Mouse (Mus musculus): Measurements from ENCODE around the gene Psmd9. TPM values are rescaled to one million over a fixed set of nuclear protein-coding genes. Genes with fewer than 3 reads are reported as not detected.
A peak's percentile ranks its signal among the peaks of the same experiment; 100 is the strongest.

Gene Psmd9
- polyA plus RNA-seq, 1 experiment from 2014 or later = 77.6 TPM

DNA sequence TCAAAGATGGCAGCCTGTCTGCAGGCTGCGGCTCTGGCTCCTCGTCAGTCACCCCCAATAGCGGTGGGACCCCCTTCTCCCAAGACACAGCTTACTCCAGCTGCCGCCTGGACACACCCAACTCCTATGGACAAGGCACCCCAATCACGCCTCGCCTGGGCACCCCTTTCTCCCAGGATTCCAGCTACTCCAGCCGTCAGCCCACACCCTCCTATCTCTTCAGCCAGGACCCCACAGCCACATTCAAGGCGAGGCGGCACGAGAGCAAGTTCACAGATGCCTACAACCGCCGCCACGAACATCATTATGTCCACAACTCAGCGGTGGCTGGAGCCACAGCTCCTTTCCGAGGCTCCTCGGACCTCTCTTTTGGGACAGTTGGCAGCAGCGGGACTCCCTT is 21.6 kb upstream of the Psmd9 start:
- no peak overlapping the region for H3K27ac ChIP-seq (ENCODE audit: low read length)
- H3K4me1 ChIP-seq (ENCODE audit: control insufficient read depth, insufficient read depth, low read length) = peaks cover 63% of the 10 kb centered on the region
- WGBS = 85% methylated on average over 17 of the region's 17 CpGs
- peaks cover 11% of the 10 kb centered on the region for H3K36me3 ChIP-seq (ENCODE audit: control insufficient read depth, insufficient read depth, low read length)
- H3K9ac ChIP-seq (ENCODE audit: low read depth, low read length) = no peak overlapping the region
- H3K9me3 ChIP-seq (replicated peaks; ENCODE audit: control insufficient read depth, low read length, poor library complexity, severe bottlenecking) = no peaks in the 10 kb centered on the region
- no peak for ATAC-seq
- H3K4me3 ChIP-seq (ENCODE audit: low read depth, low read length) = no peak overlapping the region
- no peak overlapping the region for H3K4me2 ChIP-seq (ENCODE audit: low read length)
- no peaks in the 10 kb centered on the region for H3K27me3 ChIP-seq (ENCODE audit: control insufficient read depth, insufficient read depth, low read depth, low read length)

DNA sequence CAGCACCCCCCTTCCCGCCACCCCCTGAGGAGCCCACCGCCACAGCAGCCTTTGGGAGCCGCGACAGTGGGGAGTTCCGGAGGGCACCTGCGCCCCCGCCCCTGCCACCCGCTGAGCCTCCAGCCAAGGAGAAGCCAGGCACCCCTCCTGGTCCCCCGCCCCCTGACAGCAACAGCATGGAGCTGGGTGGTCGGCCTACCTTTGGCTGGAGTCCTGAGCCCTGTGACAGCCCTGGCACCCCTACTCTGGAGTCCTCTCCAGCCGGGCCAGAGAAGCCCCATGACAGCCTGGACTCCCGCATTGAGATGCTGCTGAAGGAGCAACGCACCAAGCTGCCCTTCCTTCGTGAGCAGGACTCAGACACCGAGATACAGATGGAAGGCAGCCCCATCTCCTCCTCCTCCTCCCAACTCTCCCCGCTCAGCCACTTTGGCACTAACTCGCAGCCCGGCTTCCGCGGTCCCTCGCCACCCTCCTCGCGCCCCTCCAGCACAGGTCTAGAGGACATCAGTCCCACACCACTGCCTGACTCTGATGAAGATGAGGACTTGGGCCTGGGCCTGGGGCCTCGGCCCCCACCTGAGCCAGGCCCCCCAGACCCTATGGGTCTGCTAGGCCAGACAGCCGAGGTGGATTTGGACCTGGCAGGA is 21.0 kb upstream of the Psmd9 start:
- ATAC-seq = no peak
- peaks cover 16% of the 10 kb centered on the region for H3K36me3 ChIP-seq (ENCODE audit: control insufficient read depth, insufficient read depth, low read length)
- H3K27me3 ChIP-seq (ENCODE audit: control insufficient read depth, insufficient read depth, low read depth, low read length) = no peaks in the 10 kb centered on the region
- 74% methylated on average over 23 of the region's 25 CpGs for WGBS
- no peak overlapping the region for H3K4me3 ChIP-seq (ENCODE audit: low read depth, low read length)
- no peak overlapping the region for H3K27ac ChIP-seq (ENCODE audit: low read length)
- no peak overlapping the region for H3K9ac ChIP-seq (ENCODE audit: low read depth, low read length)
- H3K9me3 ChIP-seq (replicated peaks; ENCODE audit: control insufficient read depth, low read length, poor library complexity, severe bottlenecking) = no peaks in the 10 kb centered on the region
- peaks cover 63% of the 10 kb centered on the region for H3K4me1 ChIP-seq (ENCODE audit: control insufficient read depth, insufficient read depth, low read length)
- 0 out of 2 replicates have a peak overlapping the region, but pooled peaks have one; percentile 3 for H3K4me2 ChIP-seq (ENCODE audit: low read length)

DNA sequence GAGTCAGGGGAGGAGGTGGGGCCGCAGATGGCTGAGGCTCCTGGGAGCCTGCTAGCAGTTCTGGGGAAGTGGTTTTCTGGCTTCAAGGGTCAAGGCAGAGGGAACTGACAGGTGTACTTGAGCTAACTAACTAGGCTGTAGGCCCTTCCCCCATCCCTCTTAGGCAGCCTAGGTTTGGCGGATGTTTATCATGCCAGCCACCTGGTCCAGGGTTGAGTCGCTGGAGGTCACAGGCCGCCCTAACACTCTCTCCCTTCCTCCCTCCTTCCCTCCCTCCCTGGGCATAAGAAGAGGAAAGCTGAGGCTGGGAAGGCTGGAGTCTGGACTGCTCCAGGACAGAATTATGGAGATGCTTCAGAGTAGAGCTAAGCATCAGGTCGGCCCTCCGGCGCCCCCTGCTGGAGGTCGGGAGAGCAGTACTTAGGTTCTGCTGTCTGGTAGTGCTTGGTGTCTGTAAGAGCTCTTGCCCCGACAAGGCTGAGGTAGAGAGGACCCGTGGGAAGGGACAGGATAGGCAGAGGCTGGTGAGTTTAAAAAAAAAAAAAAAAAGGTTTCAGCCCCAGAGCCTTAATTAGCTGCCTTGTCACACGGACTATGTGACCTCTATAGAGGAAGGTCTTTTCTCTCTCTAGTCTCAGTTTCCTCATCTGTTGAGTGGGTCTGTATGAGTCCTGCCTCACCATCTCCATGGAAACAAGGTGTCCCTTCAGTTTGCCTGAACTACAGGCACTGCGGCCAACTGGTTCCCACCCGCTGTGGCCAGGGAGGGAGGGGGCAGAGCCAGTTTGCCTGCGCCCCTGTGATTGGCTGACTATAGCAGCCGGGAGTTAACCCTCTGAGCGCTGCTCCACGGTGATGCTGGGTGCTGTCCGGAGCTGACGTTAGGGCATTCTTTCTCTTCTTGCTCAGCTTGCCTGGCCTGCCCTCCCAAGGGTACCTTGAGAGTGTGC is 19.5 kb upstream of the Psmd9 start:
- Histone ChIP-seq H3K4me3 (ENCODE audit: low read depth, low read length) (peak overlapping the region; percentile 36), H3K36me3 (ENCODE audit: control insufficient read depth, insufficient read depth, low read length) (peaks cover 25% of the 10 kb centered on the region), H3K4me2 (ENCODE audit: low read length) (peak overlapping the region; percentile 50), H3K9ac (ENCODE audit: low read depth, low read length) (peak overlapping the region; percentile 50), H3K4me1 (ENCODE audit: control insufficient read depth, insufficient read depth, low read length) (peaks cover 53% of the 10 kb centered on the region), H3K9me3 (replicated peaks; ENCODE audit: control insufficient read depth, low read length, poor library complexity, severe bottlenecking) (no peaks in the 10 kb centered on the region), H3K27ac (ENCODE audit: low read length) (no peak overlapping the region), H3K27me3 (ENCODE audit: control insufficient read depth, insufficient read depth, low read depth, low read length) (no peaks in the 10 kb centered on the region)
- 7% methylated on average over 19 of the region's 19 CpGs for WGBS
- ATAC-seq = peak; percentile 79

DNA sequence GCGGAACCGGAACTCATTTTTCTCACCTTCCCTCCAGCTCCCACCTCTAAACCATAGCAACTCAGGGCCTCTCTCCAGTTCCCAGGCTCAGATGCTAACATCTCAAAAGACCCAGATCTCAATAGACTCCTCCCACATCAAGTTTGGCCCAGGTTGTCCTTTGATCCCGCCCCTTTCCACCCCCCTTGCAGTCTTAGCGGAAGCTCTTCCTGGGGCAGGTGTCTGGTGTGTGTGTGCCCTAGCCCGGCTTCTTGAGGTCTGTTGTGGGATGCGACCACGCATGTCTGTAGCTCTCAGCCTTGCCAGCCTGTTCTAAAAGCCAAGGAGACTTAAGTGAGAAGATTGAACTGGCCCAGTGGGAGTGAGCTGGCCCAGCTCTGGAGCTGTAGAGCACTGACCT is 18.6 kb upstream of the Psmd9 start:
- Histone ChIP-seq H3K9ac (ENCODE audit: low read depth, low read length) (peak overlapping the region; percentile 45; the same call in 1 of the 2 replicates), H3K27me3 (ENCODE audit: control insufficient read depth, insufficient read depth, low read depth, low read length) (no peaks in the 10 kb centered on the region), H3K4me1 (ENCODE audit: control insufficient read depth, insufficient read depth, low read length) (peaks cover 44% of the 10 kb centered on the region), H3K27ac (ENCODE audit: low read length) (no peak overlapping the region), H3K36me3 (ENCODE audit: control insufficient read depth, insufficient read depth, low read length) (peaks cover 25% of the 10 kb centered on the region), H3K4me2 (ENCODE audit: low read length) (peak overlapping the region; percentile 50), H3K9me3 (replicated peaks; ENCODE audit: control insufficient read depth, low read length, poor library complexity, severe bottlenecking) (no peaks in the 10 kb centered on the region), H3K4me3 (ENCODE audit: low read depth, low read length) (peak overlapping the region; percentile 36)
- ATAC-seq = no peak
- WGBS = 39% methylated on average over 7 of the region's 7 CpGs

DNA sequence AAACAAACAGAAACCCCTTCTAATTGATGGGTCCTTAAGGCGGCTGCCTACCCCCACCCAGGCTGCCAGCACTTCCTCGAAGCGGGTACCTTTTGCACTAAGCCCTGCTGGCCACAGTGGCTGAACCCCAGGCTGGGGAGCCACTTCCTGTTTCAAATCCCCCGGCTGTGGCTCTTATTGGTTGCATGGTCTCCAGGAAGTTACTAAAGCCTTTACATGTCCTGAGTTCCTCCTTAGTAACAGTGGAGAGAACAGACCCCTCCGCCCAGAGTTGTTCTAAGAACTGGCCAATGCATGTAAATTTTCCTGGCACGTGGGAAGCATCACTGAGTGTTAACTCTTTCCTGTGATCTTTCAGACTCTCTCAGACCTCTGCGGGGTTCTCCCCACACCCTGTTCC is 18.1 kb upstream of the Psmd9 start:
- no peaks in the 10 kb centered on the region for H3K9me3 ChIP-seq (replicated peaks; ENCODE audit: control insufficient read depth, low read length, poor library complexity, severe bottlenecking)
- peak overlapping the region; percentile 22; the same call in 1 of the 2 replicates for H3K9ac ChIP-seq (ENCODE audit: low read depth, low read length)
- WGBS = 40% methylated on average over 7 of the region's 7 CpGs
- ATAC-seq = 0 out of 2 replicates have a peak, but pooled peaks have one; percentile 19
- peaks cover 25% of the 10 kb centered on the region for H3K36me3 ChIP-seq (ENCODE audit: control insufficient read depth, insufficient read depth, low read length)
- H3K4me1 ChIP-seq (ENCODE audit: control insufficient read depth, insufficient read depth, low read length) = peaks cover 40% of the 10 kb centered on the region
- H3K4me2 ChIP-seq (ENCODE audit: low read length) = peak overlapping the region; percentile 50
- H3K27ac ChIP-seq (ENCODE audit: low read length) = no peak overlapping the region
- H3K27me3 ChIP-seq (ENCODE audit: control insufficient read depth, insufficient read depth, low read depth, low read length) = no peaks in the 10 kb centered on the region
- H3K4me3 ChIP-seq (ENCODE audit: low read depth, low read length) = peak overlapping the region; percentile 36

DNA sequence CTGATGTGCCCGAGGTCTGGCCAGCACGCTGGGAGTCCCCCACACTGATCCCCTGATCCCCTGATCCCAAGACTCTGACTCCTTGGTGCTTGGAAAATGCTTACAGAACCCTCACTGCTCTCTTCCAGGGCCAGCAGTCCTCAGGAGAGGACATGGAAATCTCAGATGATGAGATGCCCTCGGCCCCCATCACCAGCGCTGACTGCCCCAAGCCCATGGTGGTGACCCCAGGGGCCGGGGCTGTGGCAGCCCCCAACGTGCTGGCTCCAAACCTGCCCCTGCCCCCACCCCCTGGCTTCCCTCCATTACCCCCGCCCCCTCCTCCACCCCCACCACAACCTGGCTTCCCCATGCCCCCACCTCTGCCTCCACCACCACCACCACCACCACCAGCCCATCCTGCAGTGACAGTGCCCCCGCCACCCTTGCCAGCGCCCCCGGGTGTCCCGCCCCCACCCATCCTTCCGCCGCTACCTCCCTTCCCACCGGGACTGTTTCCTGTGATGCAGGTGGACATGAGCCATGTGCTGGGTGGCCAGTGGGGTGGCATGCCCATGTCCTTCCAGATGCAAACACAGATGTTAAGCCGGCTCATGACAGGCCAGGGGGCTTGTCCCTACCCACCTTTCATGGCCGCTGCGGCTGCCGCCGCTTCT is 17.4 kb upstream of the Psmd9 start:
- no peak overlapping the region for H3K4me2 ChIP-seq (ENCODE audit: low read length)
- H3K9me3 ChIP-seq (replicated peaks; ENCODE audit: control insufficient read depth, low read length, poor library complexity, severe bottlenecking) = no peaks in the 10 kb centered on the region
- 92% methylated on average over 19 of the region's 19 CpGs for WGBS
- peaks cover 25% of the 10 kb centered on the region for H3K36me3 ChIP-seq (ENCODE audit: control insufficient read depth, insufficient read depth, low read length)
- no peaks in the 10 kb centered on the region for H3K27me3 ChIP-seq (ENCODE audit: control insufficient read depth, insufficient read depth, low read depth, low read length)
- H3K4me1 ChIP-seq (ENCODE audit: control insufficient read depth, insufficient read depth, low read length) = peaks cover 36% of the 10 kb centered on the region
- H3K9ac ChIP-seq (ENCODE audit: low read depth, low read length) = 0 out of 2 replicates have a peak overlapping the region, but pooled peaks have one; percentile 6
- ATAC-seq = no peak
- no peak overlapping the region for H3K27ac ChIP-seq (ENCODE audit: low read length)
- no peak overlapping the region for H3K4me3 ChIP-seq (ENCODE audit: low read depth, low read length)

GRCm38 (mm10) chr5:123152901-123153300 is 16.3 kb upstream of the Psmd9 start:
- Histone ChIP-seq H3K27me3 (ENCODE audit: control insufficient read depth, insufficient read depth, low read depth, low read length) (no peaks in the 10 kb centered on the region), H3K27ac (ENCODE audit: low read length) (no peak overlapping the region), H3K4me1 (ENCODE audit: control insufficient read depth, insufficient read depth, low read length) (peaks cover 36% of the 10 kb centered on the region), H3K9me3 (replicated peaks; ENCODE audit: control insufficient read depth, low read length, poor library complexity, severe bottlenecking) (no peaks in the 10 kb centered on the region), H3K9ac (ENCODE audit: low read depth, low read length) (no peak overlapping the region), H3K4me2 (ENCODE audit: low read length) (no peak overlapping the region), H3K36me3 (ENCODE audit: control insufficient read depth, insufficient read depth, low read length) (peaks cover 25% of the 10 kb centered on the region), H3K4me3 (ENCODE audit: low read depth, low read length) (no peak overlapping the region)
- WGBS = 78% methylated on average over 1 of the region's 1 CpGs
- ATAC-seq = no peak

DNA sequence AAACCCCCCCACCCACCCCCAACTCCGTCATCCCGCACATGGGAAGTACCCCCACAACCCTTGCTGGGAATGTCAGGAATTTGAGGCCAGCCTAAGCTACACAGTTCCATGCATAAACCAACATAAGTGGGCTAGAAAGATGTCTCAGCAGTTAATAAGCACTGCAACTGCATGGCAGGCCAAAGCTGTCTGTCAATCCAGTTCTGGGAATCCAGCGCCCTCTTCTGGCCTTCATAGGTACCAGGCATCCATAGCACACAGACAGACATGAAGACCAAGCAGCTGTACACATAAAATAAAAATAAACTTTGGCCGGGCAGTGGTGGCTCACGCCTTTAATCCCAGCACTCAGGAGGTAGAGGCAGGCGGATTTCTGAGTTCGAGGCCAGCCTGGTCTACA is 13.8 kb upstream of the Psmd9 start:
- Histone ChIP-seq H3K4me3 (ENCODE audit: low read depth, low read length) (no peak overlapping the region), H3K9ac (ENCODE audit: low read depth, low read length) (no peak overlapping the region), H3K9me3 (replicated peaks; ENCODE audit: control insufficient read depth, low read length, poor library complexity, severe bottlenecking) (no peaks in the 10 kb centered on the region), H3K27ac (ENCODE audit: low read length) (no peak overlapping the region), H3K4me1 (ENCODE audit: control insufficient read depth, insufficient read depth, low read length) (peaks cover 13% of the 10 kb centered on the region), H3K4me2 (ENCODE audit: low read length) (no peak overlapping the region), H3K36me3 (ENCODE audit: control insufficient read depth, insufficient read depth, low read length) (peaks cover 49% of the 10 kb centered on the region), H3K27me3 (ENCODE audit: control insufficient read depth, insufficient read depth, low read depth, low read length) (no peaks in the 10 kb centered on the region)
- peak; percentile 46; the same call in 1 of the 2 replicates for ATAC-seq
- 53% methylated on average over 7 of the region's 7 CpGs for WGBS
